Mouse (Mus musculus): ENCODE data around the gene Tmem44. TPM values are rescaled to one million over a fixed set of nuclear protein-coding genes. Genes with fewer than 3 reads are reported as not detected.

Gene Tmem44
- 6.2 and 6.3 TPM in 2 replicates for polyA plus RNA-seq (2012; rRNA removed)

DNA sequence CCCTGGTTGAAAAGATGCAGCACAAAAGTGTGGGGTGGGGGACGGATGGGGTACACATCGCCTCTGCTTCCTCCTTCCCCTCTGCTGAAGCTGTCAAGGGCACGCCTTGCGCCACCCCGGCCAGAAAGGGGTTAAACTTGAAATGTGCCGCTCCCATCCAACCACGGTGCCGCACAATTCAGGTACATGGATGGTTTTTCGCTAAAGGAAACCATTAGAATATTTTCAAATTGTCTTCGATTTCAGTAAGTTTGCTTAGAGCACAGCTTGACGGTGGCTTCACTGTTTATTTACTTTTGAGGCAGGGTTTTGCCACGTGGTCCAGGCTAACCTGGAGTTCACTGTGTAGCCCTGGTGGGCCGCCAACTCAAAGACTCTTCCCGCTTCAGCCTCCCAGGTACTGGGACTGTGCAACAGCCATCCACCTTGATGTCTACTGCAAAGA lies at the start of gene Tmem44:
Tmem44 (minus strand) TSS at position 95 of the 445 bp plus-strand sequence.
- no peak for DNase-seq (ENCODE audit: low spot score)

DNA sequence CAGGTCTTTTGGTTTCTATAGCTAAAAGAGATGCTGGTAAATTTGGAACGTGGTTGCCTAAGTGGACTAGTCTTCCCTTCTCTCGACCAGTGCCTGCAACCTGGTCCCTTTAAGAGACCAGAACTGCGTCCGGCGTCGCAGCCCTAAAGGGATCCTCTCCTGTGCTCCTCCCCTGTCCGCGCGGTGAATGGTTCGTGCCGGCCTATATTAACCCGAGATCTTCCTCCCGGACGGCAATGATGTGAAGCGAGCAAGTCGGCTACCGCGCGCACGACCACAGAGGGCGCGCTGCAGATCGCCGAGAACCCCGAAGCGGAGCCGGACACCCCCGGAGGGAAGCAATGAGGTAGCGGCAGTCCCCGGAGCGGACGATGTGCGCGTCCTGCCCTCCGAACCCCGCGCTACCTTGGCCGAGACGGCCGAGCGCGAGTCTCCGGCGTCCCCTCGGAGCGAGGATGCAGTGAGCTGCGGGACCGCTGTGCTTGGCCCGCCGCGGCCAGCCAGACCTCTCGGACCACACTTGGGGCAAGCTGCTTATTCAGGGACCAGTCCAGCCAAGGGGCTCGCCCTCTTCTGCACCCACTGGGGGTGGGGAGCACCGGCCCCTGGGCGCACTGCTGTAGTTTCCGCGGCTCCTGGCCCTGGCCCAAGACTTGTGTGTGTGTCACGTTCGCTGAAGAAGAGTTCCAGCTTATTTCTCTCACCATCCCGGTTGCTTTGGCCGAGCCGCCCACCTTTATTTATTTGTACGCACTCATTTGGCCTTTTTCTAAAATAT lies 49.0 kb upstream of the Tmem44 start, which contains the start of gene Fam43a:
Fam43a (plus strand) TSS at position 233 of the 778 bp plus-strand sequence.
- peak; percentile 87 for DNase-seq (ENCODE audit: low spot score)

DNA sequence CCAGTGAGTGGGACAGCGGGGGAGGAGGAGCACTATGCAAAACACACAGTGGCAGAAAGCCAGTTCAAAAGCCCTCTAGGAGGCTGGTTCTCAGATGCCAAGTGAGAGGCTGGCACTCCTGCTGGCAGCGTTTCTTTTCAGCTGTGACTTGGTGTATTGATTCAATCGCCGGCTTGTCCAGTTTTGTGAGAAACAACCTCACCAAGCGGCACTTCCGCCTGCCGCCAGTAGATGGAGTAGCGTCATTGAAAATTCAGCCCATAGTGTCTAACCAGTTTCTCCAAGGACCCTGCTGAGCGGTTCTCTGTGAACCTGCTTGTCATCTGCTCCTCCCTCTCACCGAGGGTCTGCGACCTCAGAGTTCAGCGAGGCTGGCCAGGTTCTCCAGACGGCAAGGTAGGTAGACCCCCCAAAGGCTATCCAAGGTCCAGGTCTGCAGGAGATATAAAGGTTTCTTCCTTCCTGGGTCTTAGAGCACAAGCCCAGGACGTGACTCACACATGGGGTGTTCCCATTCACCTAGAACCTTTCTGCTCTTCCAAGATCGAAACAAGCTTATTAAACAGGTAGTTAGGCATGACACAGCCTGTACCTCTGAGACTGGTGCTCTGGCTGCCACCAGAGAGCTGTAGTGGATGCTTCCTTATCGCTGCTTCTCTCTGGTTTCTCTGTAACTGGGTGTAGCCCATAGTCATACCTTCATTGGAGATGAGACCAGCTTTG lies 46.5 kb upstream of the Tmem44 start:
- peak; percentile 78 for DNase-seq (ENCODE audit: low spot score)

GRCm38 (mm10) chr16:30595835-30596557 lies 45.4 kb upstream of the Tmem44 start:
- DNase-seq (ENCODE audit: low spot score): no peak

GRCm38 (mm10) chr16:30595356-30595755 lies 44.7 kb upstream of the Tmem44 start:
- DNase-seq (ENCODE audit: low spot score): no peak

DNA sequence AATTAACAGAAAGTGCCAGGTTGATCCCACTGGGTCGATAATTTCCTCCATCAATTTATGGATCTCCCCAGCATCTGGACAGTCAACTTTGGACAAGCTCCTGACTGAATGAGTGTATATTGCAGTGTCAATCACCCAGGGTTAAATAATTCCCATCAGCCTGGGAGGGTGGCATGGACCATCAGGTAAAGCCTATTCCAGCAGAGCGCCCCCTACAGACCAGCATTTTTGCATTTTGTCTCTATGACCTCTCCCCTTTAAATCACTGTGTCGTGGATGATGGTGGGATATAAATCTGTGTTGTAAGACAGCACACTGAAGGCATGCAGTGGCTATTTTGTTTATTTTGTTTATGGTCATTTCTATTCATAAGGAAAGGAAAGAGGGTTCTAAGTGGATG lies 41.3 kb upstream of the Tmem44 start:
- no peak for DNase-seq (ENCODE audit: low spot score)

GRCm38 (mm10) chr16:30590264-30591209 lies 39.9 kb upstream of the Tmem44 start:
- DNase-seq (ENCODE audit: low spot score): no peak

- peak; percentile 45 for DNase-seq (ENCODE audit: low spot score)
Observed at GRCm38 (mm10) chr16:30587494-30588327, 37.1 kb upstream of the Tmem44 start, which contains the start of gene Lsg1. Gene Lsg1 (minus strand): TSS chr16:30587592.

DNA sequence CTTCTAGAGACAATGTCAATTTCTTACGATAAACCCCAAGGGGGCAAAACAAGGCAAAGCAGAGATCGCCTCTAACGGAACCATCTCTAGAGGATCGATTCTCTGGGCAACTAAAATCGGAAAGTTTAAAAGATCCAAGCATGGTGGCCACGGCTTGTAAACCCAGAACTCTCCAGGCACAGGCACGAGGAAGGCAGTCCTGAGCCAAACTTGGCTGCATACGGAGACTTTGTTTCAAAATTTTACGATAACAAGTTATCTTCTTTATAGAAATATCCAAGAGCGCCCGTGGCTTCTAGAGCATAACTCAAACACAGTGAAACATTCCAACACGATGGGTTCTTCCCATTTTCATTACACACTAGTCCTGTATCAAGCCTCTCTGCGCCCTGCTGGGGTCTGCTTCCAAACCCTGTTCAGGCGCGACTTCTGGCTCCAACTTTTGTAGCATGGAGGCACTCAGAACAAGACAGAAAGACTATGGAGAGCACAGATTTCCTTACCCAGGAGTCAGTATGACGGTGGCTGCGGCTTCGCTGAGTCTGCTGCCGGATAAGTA lies 36.4 kb upstream of the Tmem44 start:
- DNase-seq (ENCODE audit: low spot score): no peak

DNA sequence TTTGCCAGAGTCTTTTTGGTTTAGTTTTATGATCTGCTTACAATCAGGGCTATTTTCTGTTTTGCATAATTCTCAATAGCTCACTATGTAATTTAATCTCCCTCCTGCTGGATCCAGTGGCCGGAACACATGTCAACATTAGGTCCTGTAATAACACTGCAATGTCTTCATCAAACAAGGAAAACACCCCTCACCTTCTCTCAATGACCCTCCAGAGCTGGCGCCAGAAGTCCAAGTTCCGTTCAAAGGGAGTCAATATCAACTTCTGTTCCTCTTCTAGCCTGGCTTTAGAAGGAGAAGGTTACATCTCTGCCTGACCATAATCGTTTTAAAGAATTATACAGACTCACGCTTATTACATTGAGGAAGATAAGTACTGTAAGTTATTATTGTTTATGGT lies 30.1 kb upstream of the Tmem44 start:
- DNase-seq (ENCODE audit: low spot score): no peak

- no peak for DNase-seq (ENCODE audit: low spot score)
Observed at GRCm38 (mm10) chr16:30576392-30576791, 25.8 kb upstream of the Tmem44 start.

DNA sequence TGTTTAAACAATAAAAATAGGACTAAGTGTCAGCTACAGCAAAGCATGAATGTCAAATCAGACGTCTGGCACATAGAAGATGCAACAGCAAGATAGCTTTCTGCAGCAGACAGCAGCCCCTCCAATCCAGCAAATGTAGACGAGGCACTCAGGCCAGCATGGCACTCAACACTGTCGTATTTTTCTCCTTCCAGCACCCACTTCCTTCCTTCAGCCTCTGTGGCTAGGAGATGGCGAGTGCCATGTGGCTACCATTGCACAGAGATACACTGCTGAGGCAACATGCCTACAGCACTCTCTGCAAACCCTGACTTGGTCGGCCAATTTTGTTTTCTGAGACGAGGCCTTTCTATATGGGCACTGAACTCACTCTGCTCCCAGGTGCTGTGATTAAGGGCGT lies 25.2 kb upstream of the Tmem44 start:
- DNase-seq (ENCODE audit: low spot score): no peak

- DNase-seq (ENCODE audit: low spot score): no peak
Observed at GRCm38 (mm10) chr16:30572239-30572638, 21.6 kb upstream of the Tmem44 start.

DNA sequence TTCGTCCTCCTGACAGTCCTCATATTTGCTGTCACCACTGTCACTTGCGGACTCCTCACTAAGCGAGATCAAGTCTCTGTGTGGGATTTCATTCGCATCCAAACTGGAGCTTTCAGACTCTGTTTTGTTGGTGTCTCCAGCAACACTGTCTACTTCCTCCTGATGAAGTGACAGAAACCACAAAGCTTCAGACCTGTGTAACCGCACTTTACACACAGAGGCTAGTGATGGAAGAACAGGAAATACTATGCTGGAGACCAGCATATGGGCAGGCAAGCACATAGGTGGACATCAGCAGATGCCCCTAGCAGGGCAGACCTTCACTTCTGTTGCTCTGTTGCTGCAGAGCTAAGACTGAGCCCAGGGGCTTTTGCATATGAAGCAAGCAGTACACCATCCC lies 20.7 kb upstream of the Tmem44 start:
- no peak for DNase-seq (ENCODE audit: low spot score)

- no peak for DNase-seq (ENCODE audit: low spot score)
Observed at GRCm38 (mm10) chr16:30570173-30570572, 19.5 kb upstream of the Tmem44 start.

DNA sequence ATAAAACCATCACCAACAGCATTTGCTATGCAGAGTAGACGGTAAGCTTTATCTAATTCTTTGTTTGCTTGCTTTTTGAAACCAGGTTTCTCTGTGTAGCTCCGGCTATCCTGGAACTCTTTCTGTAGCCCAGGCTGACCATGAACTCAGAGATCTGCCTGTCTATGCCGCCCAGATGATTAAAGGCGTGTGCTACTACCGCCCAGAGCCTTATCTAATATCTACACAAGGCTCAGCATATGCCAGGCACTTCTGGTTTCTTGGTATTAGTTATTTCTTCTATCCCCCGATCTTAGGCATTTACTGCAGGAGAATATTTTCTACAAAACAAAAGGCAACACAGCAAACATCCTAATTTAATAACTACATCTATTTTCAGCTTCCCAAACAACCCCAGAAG lies 15.0 kb upstream of the Tmem44 start:
- DNase-seq (ENCODE audit: low spot score): no peak

DNA sequence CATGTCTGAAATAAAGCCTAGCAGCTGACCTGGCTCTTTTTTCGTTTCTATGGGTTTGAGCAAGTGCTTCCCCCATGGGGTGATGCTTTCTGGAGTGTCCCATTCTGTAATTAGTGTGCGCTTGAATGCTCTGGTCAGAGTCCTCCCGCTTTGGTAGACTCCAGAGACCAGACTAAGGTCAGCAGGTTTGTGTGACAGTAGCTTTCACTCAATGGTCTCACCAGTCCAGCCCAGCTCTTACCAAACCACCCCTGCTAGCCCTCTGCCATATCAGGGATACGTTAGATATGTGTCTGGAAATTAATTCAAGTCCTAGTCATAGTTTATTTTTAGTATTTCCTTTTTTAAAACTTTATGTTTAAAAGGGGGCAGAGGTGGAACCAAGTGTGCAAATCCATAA lies 10.0 kb upstream of the Tmem44 start:
- DNase-seq (ENCODE audit: low spot score): no peak

GRCm38 (mm10) chr16:30559312-30559992 lies 8.8 kb upstream of the Tmem44 start:
- no peak for DNase-seq (ENCODE audit: low spot score)

DNA sequence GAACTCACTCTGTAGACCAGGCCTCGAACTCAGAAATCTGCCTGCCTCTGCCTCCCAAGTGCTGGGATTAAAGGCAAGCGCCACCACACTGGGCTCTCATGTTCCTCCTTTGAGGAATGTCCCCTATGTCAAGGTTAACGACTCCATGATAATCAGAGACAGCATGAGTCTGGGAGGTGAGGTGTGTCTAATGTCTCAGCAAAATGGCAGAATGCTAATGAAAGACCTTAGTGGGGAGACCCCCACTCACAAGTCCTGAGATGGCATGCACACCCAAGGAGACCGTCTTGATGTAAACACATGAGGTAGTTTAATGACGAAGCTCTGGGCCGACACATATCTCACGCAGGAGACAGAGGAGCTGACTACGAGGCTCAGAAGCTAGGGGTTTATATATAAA lies 3.5 kb upstream of the Tmem44 start:
- DNase-seq (ENCODE audit: low spot score): no peak

Measured in urinary bladder, adult 2 months (tissue).